Mouse (Mus musculus) lung, postnatal 4 days (tissue): Measurements from ENCODE around the gene Aknad1.

ENCODE experiments used
- DNase-seq, 2 experiments: peaks; one replicate each; pipeline ENCODE4 v3.0.0; 2021

Gene Aknad1

GRCm38 (mm10) chr3:108751691-108752090 lies 12.2 kb downstream of the Aknad1 start:
- DNase-seq = no peak

GRCm38 (mm10) chr3:108754541-108754940 lies 15.1 kb downstream of the Aknad1 start:
- DNase-seq = no peak

GRCm38 (mm10) chr3:108755542-108755941 lies 16.1 kb downstream of the Aknad1 start:
- no peak for DNase-seq

GRCm38 (mm10) chr3:108756131-108756530 lies 16.7 kb downstream of the Aknad1 start:
- no peak for DNase-seq

GRCm38 (mm10) chr3:108757570-108757969 lies 18.1 kb downstream of the Aknad1 start:
- DNase-seq = no peak

GRCm38 (mm10) chr3:108759566-108760420 lies 20.3 kb downstream of the Aknad1 start:
- no peak for DNase-seq

GRCm38 (mm10) chr3:108762597-108763111 lies 23.2 kb downstream of the Aknad1 start:
- peak; percentile 32 to 73 for DNase-seq

- DNase-seq = no peak
These were observed 24.2 kb downstream of the Aknad1 start for GRCm38 (mm10) chr3:108763691-108764090.

- peak; percentile 28 to 43 for DNase-seq
These were observed 25.5 kb downstream of the Aknad1 start for GRCm38 (mm10) chr3:108764976-108765375.

GRCm38 (mm10) chr3:108765476-108765875 lies 26.0 kb downstream of the Aknad1 start:
- no peak for DNase-seq

- no peak for DNase-seq
These were observed 27.5 kb downstream of the Aknad1 start for GRCm38 (mm10) chr3:108766943-108767342.

GRCm38 (mm10) chr3:108767416-108767815 lies 28.0 kb downstream of the Aknad1 start:
- DNase-seq = peak; percentile 26 to 38

GRCm38 (mm10) chr3:108769547-108769946 lies 30.1 kb downstream of the Aknad1 start:
- DNase-seq = no peak

GRCm38 (mm10) chr3:108770725-108771368 lies 31.4 kb downstream of the Aknad1 start:
- peak; percentile 75 to 81 for DNase-seq

GRCm38 (mm10) chr3:108772211-108772610 lies 32.8 kb downstream of the Aknad1 start:
- DNase-seq = peak in 1 of 2 experiments; percentile 27

- no peak for DNase-seq
These were observed 33.4 kb downstream of the Aknad1 start for GRCm38 (mm10) chr3:108772811-108773210.

- no peak for DNase-seq
These were observed 39.5 kb downstream of the Aknad1 start for GRCm38 (mm10) chr3:108778761-108779540.

- peak in 1 of 2 experiments; percentile 25 for DNase-seq
These were observed 41.9 kb downstream of the Aknad1 start for GRCm38 (mm10) chr3:108781238-108781883.

GRCm38 (mm10) chr3:108781884-108782270 lies 42.4 kb downstream of the Aknad1 start:
- no peak for DNase-seq

- DNase-seq = no peak
These were observed 43.0 kb downstream of the Aknad1 start for GRCm38 (mm10) chr3:108782364-108782895.

GRCm38 (mm10) chr3:108786520-108786919 lies 47.1 kb downstream of the Aknad1 start:
- no peak for DNase-seq

- DNase-seq = no peak
These were observed 48.4 kb downstream of the Aknad1 start for GRCm38 (mm10) chr3:108787754-108788454.
